Mouse (Mus musculus) T-cell, adult 2 months (primary cell): ENCODE data around the gene 4921524J17Rik.

Experiments used
- DNase-seq: peaks from one replicate; pipeline ENCODE4 v3.0.0; 2022; ENCODE audit warnings: low spot score

Gene 4921524J17Rik

DNA sequence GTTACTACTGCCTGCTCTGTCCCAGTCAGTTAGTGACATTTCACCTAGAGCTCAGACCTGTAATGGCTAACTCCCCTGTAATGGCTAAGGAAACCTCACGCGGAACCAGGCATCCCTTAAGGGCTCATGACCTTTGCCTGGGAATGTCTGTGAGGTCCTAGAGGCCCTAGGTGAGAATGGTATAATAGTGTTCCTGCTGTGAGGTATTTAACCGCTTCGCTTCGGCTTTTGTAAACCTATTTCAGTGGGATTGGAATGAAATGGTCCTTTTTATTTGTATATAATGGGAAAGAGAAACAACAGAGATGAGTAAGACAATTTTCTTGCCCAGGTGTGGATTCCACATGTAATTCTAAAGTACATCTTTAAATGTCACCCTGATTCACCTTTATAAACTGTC lies 8.9 kb upstream of the 4921524J17Rik start:
- DNase-seq = no peak

DNA sequence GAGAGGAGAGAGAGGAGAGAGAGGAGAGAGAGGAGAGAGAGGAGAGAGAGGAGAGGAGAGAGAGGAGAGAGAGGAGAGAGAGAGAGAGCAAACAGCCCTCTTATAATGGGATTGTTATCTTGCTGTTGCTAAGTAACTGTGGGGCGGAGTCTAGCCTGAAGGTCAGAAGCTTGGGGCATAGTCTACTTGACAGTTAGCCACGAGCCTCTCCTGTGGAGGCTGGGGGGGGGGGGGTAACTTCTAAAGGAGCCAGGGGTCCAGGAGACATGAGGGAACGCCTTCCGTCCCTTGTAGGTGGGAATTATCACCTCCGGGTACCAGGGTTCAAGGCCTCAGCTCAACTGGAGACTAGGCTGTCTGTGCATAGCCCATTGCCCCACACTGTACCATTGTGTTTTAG lies 3.1 kb upstream of the 4921524J17Rik start:
- DNase-seq = no peak

DNA sequence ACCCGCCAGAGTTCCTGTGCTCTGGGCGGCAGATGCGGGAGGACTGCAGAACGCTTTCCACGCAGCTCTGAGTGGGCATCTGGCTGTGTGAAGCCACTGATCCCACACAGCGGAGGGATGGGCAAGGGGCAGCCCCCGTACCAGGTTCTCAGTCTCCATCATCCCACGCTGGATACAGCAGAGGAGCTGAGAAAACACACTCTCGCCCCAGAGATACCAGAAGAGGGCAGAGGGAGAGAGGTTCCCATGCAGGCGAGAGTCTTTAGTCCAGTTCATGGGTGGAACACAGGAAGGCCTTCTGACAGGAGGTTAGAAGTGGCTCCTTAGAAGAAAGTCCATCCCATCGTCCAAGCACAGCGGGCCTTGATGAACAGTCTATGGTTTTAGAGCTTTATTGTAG lies 2.2 kb upstream of the 4921524J17Rik start:
- no peak for DNase-seq

GRCm38 (mm10) chr8:85433017-85433393 lies 372 bp upstream of the 4921524J17Rik start:
- DNase-seq = no peak

- DNase-seq = no peak
Measured at GRCm38 (mm10) chr8:85431281-85432167, 1.1 kb downstream of the 4921524J17Rik start.

- DNase-seq = no peak
Measured at GRCm38 (mm10) chr8:85430801-85431200, 1.8 kb downstream of the 4921524J17Rik start.

DNA sequence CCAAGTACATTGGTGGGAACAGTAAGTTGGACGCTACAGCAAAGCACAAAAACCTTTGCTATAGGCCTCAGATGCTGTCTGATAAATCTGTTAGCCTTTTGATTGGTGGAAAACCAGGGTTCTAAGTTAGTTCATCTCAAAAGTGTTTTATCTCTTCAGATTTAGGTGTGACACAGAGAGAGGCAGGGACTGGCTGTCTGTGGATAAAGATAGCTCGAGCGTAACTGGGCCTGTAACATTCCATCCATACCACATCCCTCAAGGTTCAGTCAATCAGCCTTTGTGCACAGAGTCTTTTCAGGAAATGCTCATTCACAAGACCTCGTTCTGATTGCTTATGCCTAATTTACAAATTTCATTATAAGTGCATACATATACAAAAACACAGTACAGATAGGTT lies 3.4 kb downstream of the 4921524J17Rik start:
- DNase-seq = no peak

DNA sequence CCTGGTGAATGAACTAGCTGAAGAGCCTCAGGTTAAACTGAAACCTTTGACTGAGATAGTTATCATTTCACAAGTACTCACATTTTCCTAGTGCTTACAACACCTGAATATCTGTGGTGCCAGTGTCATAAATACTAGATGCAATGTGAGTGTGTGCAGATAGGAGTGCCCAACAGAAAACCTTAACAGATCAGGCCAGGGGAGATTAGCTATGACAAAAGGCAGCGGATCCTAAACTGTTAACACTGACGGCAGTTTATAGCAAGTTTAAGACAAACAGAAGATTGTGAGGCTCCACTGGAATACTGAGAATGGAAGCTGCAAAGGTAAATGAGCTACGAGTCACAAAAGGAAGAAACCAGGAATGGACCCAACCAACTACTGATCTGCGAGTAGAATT lies 5.6 kb downstream of the 4921524J17Rik start:
- no peak for DNase-seq

- DNase-seq = no peak
Measured at GRCm38 (mm10) chr8:85421329-85421728, 11.3 kb downstream of the 4921524J17Rik start.

- no peak for DNase-seq
Measured at GRCm38 (mm10) chr8:85408526-85408925, 24.1 kb downstream of the 4921524J17Rik start.

- peak; percentile 28 for DNase-seq
Measured at GRCm38 (mm10) chr8:85408053-85408505, 24.6 kb downstream of the 4921524J17Rik start.

- DNase-seq = no peak
Measured at GRCm38 (mm10) chr8:85405961-85406360, 26.7 kb downstream of the 4921524J17Rik start.

- DNase-seq = no peak
Measured at GRCm38 (mm10) chr8:85405418-85405817, 27.2 kb downstream of the 4921524J17Rik start.

DNA sequence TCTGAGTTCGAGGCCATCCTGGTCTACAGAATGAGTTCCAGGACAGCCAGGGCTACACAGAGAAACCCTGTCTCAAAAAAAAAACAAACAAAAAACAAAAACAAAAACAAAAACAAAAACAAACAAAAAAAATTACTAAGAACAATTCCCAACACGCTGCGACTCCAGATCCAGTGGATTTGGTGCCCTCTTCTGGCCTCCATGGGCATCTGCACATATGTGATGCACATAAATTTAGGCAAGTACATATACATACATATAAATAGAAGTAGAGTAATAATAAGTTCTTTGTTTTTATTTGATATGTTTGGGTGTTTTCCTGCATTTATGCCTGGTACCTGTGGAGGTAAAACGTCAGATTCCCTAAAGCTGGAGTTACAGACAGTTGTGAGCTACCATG lies 34.1 kb downstream of the 4921524J17Rik start:
- no peak for DNase-seq

- peak; percentile 15 for DNase-seq
Measured at GRCm38 (mm10) chr8:85397508-85397907, 35.1 kb downstream of the 4921524J17Rik start.

GRCm38 (mm10) chr8:85396432-85397079 lies 36.1 kb downstream of the 4921524J17Rik start:
- DNase-seq = no peak

DNA sequence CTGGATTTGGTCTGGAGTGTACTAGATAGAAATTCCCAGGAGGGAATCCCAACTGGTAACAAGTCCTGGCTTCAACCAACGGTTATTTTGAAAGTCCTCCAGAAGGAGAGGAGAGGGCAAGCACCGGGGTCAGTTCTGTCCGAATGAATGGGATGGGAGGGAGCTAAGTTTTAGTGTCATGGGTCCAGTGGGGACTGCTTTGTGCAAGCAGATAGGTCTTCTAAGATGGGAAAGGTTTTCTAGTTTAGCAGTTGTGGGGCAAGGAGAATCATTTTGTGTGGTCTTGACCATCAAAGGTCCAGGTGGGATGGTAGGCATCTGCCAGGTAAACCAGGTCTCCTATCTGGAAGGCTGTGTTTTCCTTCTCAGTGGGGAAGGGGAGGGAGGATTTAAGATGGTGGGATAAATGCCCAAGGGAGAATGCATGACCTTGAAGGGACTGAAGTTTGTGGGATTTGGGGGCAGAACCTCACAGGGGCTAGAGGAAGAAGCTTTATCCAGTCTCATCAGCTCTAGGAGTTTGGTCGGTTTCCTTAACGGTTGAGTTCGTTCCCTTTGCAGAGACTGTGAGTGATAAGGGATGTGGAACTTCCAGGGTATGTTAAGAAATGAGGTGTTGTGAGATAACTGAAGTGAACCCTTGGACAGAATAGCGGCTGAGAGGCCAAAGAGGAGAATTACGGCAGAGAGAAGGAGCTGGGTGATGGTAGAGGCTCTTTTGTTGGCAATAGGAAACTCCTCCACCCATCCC lies 36.8 kb downstream of the 4921524J17Rik start:
- no peak for DNase-seq

GRCm38 (mm10) chr8:85395017-85395416 lies 37.6 kb downstream of the 4921524J17Rik start:
- DNase-seq = no peak

DNA sequence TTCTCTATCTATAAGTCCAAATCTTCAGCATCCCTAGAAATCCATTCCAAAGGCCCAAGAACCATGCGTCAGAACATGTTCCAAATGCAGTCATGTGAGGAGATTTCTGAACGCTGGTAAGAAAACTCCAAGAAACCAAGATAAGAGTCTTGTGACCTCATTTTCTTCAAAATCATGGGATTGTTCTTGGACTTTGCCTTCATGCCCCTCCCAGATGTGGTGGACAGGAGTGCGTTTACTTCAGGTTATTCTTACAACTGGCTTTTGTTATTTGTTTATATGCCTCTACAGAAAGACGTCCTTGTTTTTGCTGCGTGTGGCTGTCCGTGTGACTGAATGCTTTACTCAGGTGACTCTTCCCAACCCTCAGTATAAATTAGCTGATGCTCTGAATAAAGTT lies 39.4 kb downstream of the 4921524J17Rik start:
- DNase-seq = no peak

DNA sequence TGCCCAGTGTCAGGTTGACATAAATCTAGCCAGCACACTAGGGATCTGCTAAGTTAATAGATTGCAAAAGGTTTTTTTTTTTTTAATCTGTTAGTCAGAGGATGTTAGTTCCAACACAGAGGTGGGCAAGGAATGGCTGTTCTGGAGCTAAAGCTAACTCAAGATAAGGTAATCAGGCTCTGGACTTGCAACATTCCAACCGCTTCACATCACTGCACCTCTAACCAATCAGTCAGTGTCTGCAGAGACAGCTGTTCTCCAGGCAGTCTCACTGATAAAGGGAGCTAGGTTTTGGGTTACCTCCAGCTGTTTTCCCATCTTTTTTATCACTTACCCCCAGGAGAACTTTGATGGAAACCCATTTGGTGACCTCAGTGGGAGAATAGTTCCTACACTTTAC lies 41.2 kb downstream of the 4921524J17Rik start:
- no peak for DNase-seq

- DNase-seq = no peak
Measured at GRCm38 (mm10) chr8:85386205-85386604, 46.4 kb downstream of the 4921524J17Rik start, which contains the start of gene Mylk3. Gene Mylk3, minus strand, starts transcription at chr8:85386345.

DNA sequence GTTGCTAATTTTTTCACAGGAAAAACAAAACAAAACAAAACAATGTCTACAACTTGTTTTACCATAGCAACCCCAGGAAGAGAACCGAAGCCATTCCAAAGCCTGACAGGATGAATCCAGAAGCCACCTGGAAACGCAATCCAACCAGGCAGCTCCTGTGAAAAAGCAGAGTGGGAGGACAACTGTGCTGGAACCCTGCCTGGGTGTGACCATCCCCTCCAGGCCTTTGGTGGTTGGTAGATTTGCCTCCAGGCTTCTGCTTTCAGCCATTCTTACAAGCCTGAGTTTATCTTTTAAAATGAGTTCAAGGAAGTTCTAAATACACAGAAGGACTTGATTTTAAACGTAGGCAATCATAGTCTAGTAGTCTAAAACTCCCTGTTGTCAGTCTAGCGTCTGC lies 50.7 kb downstream of the 4921524J17Rik start:
- DNase-seq = no peak

DNA sequence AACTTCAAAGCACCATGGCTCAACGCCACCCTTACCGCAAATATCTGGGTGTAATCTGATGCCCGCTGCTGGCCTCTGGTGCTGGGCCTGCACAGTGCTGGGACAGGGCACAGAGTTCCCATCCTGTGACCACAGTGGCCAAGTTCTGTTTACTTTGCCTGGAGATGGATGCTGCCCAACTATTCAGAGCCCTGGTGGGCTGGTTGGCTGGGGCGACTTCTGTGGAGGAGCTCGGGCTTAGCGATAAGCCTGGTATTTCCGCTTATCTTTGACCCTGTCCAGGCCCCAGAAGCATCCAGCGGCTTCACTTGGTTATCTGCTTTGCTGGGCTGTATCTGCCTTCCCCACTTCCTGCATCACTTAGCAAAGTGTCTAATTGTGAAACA lies 51.8 kb downstream of the 4921524J17Rik start:
- DNase-seq = no peak
